Mouse (Mus musculus): Measurements from ENCODE around the gene Tecr.

DNA sequence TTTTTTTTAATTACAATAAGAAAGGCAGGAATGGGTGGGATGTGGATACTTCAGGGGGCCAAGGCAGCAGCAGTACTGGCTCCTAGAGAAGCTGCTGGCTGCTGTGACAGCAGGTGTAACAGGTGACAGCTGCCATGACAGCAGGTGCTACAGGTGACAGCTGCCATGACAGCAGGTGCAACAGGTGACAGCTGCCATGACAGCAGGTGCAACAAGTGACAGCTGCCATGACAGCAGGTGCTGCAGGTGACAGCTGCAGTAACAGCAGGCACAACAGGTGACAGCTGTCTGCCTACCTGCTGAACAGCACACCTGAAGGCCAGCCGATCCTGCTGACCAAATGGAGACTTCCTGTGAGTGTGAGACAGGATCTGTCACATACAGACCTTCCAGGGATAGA, 23.0 kb downstream of the Tecr start:
- TF ChIP-seq POLR2A (IDR thresholded peaks at IDR 0.05; ENCODE audit: insufficient read depth, low read depth, low read length) (no peak), CTCF (IDR thresholded peaks at IDR 0.05; ENCODE audit: insufficient read depth, low read depth, low read length) (no peak)

All from olfactory bulb, adult 2 months (tissue).